ENCODE assay signal across 27 mouse cellular contexts in the genomic region with DNA sequence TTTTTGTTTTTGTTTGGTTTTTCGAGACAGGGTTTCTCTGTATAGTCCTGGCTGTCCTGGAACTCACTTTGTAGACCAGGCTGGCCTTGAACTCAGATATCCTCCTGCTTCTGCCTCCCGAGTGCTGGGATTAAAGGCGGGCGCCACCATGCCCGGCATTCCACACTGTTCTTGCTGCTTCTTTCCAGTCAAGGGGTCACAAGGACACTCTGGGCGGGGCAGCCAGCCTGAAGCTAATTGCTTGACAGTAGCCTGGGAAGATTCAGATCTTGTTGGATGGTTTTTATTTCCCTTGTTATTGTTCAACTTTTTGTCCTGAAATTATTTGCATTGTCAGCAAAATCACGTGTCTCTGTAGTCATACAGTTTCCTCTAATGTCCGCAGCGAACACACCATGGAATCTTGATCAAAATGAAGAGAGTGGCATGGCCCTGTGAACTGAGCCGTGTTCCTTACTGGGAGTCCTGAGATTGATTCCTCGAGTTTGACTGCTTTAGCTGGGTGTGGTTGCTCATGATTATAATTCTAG. TPM values are rescaled to one million over a fixed set of nuclear protein-coding genes. Genes with fewer than 3 reads are reported as not detected.
DNase-seq lines count a peak whose midpoint lies in the region; TF ChIP-seq lines count a peak whose summit lies in the region.
"Had no signal": no experiment of that assay in that cellular context is flagged by ENCODE, and none has a peak within 500 bp of the region (broad histone marks: within the 10 kb centered on the region; RNA-seq: fewer than 3 reads in every experiment).

No protein-coding gene starts in this region.

- no peak overlapping the region for H3K27ac ChIP-seq in kidney, adult 2 months (ENCODE audit: insufficient read depth, low read depth, low read length)
- H3K27ac ChIP-seq: embryonic facial prominence, embryonic 12.5 days; embryonic facial prominence, embryonic 15.5 days; hindbrain, embryonic 12.5 days; hindbrain, embryonic 15.5 days had no signal

- no peak overlapping the region for H3K4me3 ChIP-seq in kidney, adult 2 months (ENCODE audit: insufficient read depth, low read depth, low read length)
- H3K4me3 ChIP-seq: embryonic facial prominence, embryonic 12.5 days; embryonic facial prominence, embryonic 15.5 days; hindbrain, embryonic 12.5 days; hindbrain, embryonic 15.5 days had no signal

- peaks cover 3% of the 10 kb centered on the region; the same call in 1 of the 2 replicates for H3K4me1 ChIP-seq in kidney, adult 2 months (ENCODE audit: control insufficient read depth, insufficient read depth, low read length)
- H3K4me1 ChIP-seq: embryonic facial prominence, embryonic 12.5 days; embryonic facial prominence, embryonic 15.5 days; hindbrain, embryonic 12.5 days; hindbrain, embryonic 15.5 days had no signal

- no peaks in the 10 kb centered on the region for H3K36me3 ChIP-seq in kidney, adult 2 months (ENCODE audit: control insufficient read depth, insufficient read depth, low read length)
- H3K36me3 ChIP-seq: embryonic facial prominence, embryonic 12.5 days; embryonic facial prominence, embryonic 15.5 days; G1E; hindbrain, embryonic 12.5 days; hindbrain, embryonic 15.5 days had no signal

- 65% methylated on average over 11 of the region's 11 CpGs for WGBS in kidney, adult 2 months

- no peak for TF ChIP-seq POLR2A in kidney, adult 2 months (IDR thresholded peaks at IDR 0.05; ENCODE audit: low read depth, low read length)

- no peaks in the 10 kb centered on the region for H3K27me3 ChIP-seq in kidney, adult 2 months (replicated peaks; ENCODE audit: control insufficient read depth, insufficient read depth, low read length)
- H3K27me3 ChIP-seq: embryonic facial prominence, embryonic 12.5 days; embryonic facial prominence, embryonic 15.5 days; hindbrain, embryonic 12.5 days; hindbrain, embryonic 15.5 days had no signal

- no peak for TF ChIP-seq CTCF in kidney, adult 2 months (conservative IDR thresholded peaks at IDR 0.05; ENCODE audit: insufficient read depth, insufficient read length, low read depth, low read length)

- DNase-seq in kidney, adult 2 months: peak; percentile 44
- DNase-seq in kidney, postnatal 25 days: no peak
- DNase-seq in ES-CJ7 (ENCODE audit: low read depth, low spot score) (peak; percentile 24), R1 (ENCODE audit: low read depth, low spot score) (peak; percentile 11)
- DNase-seq in frontal cortex, adult 2 months (ENCODE audit: extremely low spot score in 1 of 2, low spot score in 1 of 2): no peak
- no peak for DNase-seq in cerebellum, adult 9-10 months
- DNase-seq: adrenal gland, adult 2 months; adrenal gland, postnatal 14 days; B cell, adult 2 months; cerebellum, adult 18-20 months; cerebellum, adult 9-11 months; cerebellum, postnatal 25 days; forebrain, postnatal 0 days; gastrocnemius, postnatal 25 days had no signal

RNA-seq across cellular contexts. Expression of gene Havcr1, which starts 3.3 kb away (rescaled TPM):
- 23.4 and 31.7 TPM in 2 replicates for polyA plus RNA-seq in kidney, adult 2 months (2012; rRNA removed)
- polyA plus RNA-seq in frontal cortex, adult 2 months (2012; rRNA removed): not detected in 2 replicates
- polyA plus RNA-seq: adrenal gland, adult 2 months; embryonic facial prominence, embryonic 12.5 days; forebrain, embryonic 11.5 days; forebrain, embryonic 14.5 days; forebrain, postnatal 0 days; G1E; gonadal fat pad, adult 2 months; heart, embryonic 14.5 days; heart, postnatal 0 days; hindbrain, embryonic 12.5 days; hindbrain, embryonic 15.5 days; intestine, embryonic 14.5 days; intestine, postnatal 0 days had no signal

RNA-seq across cellular contexts. Expression of gene Timd2, which starts 24.7 kb away (rescaled TPM):
- polyA plus RNA-seq in kidney, adult 2 months (2012; rRNA removed): 7.5 and 10.1 TPM in 2 replicates
- polyA plus RNA-seq in frontal cortex, adult 2 months (2012; rRNA removed): not detected in 2 replicates
- polyA plus RNA-seq: adrenal gland, adult 2 months; brain, embryonic 14.5 days; G1E; heart, embryonic 14.5 days; heart, postnatal 0 days; hindbrain, embryonic 12.5 days had no signal

Comparison
In these comparisons a context has a peak if more than half of its experiments do, and no peak if none do; other contexts are left out.
1. DNase-seq: peak in kidney, adult 2 months (single experiment), ES-CJ7 (single experiment) and R1 (single experiment); none in kidney, postnatal 25 days (0 of 2), frontal cortex, adult 2 months (0 of 2) and cerebellum, adult 9-10 months (single experiment).
2. RNA of gene Havcr1, which starts 3.3 kb away (polyA plus RNA-seq): 23.4 to 31.7 TPM in kidney, adult 2 months; not detected in frontal cortex, adult 2 months; every median in the first group is over 10 times any median in the second.